18 mouse cellular contexts compared by ENCODE assay signal in the genomic region with DNA sequence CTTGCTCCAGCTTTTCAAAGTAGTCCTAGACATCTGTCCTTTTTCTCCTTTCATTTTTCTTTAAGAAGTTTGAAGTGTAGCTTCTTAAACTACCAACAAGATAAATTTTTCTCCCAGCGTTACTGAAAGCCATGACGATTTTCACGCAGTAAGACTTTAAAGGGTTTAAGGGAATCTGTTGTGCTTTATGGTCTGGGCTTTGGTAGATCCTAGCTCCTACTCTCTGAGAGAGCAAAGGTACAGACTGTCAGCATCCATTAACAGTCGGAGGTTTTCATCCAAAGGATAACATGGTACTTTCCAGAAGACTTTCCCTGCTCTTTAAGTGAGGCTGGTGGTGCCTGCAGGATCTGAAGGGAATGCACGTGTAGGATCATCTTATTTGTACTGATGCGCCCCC.
DNase-seq lines count a peak whose midpoint lies in the region; ATAC-seq and TF ChIP-seq lines count a peak whose summit lies in the region.
"Had no signal": no experiment of that assay in that cellular context is flagged by ENCODE, and none has a peak within 500 bp of the region (broad histone marks: within the 10 kb centered on the region; RNA-seq: fewer than 3 reads in every experiment).

No protein-coding gene starts in this region.

- H3K9me3 ChIP-seq in hindbrain, postnatal 0 days (ENCODE audit: low read length): no peaks in the 10 kb centered on the region
- no peaks in the 10 kb centered on the region for H3K9me3 ChIP-seq in hindbrain, embryonic 16.5 days (ENCODE audit: control insufficient read depth, low read length)
- no peaks in the 10 kb centered on the region for H3K9me3 ChIP-seq in embryonic facial prominence, embryonic 13.5 days
- H3K9me3 ChIP-seq in limb, embryonic 12.5 days: no peaks in the 10 kb centered on the region
- no peaks in the 10 kb centered on the region for H3K9me3 ChIP-seq in midbrain, embryonic 16.5 days (replicated peaks; ENCODE audit: control insufficient read depth, low read length, poor library complexity, severe bottlenecking)
- H3K9me3 ChIP-seq: heart, embryonic 12.5 days; liver, embryonic 15.5 days had no signal

- TF ChIP-seq CTCF in hindbrain, postnatal 0 days (IDR thresholded peaks at IDR 0.05; ENCODE audit: low read depth): no peak

- 56% methylated on average over 6 of the region's 6 CpGs for WGBS in hindbrain, postnatal 0 days
- WGBS in hindbrain, embryonic 16.5 days: 62% methylated on average over 6 of the region's 6 CpGs
- WGBS in embryonic facial prominence, embryonic 13.5 days: 33% methylated on average over 6 of the region's 6 CpGs
- WGBS in limb, embryonic 12.5 days: 44% methylated on average over 6 of the region's 6 CpGs
- 27% methylated on average over 6 of the region's 6 CpGs for WGBS in midbrain, embryonic 16.5 days

- peaks cover 4% of the 10 kb centered on the region; the same call in 1 of the 2 replicates for H3K4me1 ChIP-seq in hindbrain, postnatal 0 days (ENCODE audit: insufficient read depth, low read length)
- H3K4me1 ChIP-seq in hindbrain, embryonic 16.5 days (ENCODE audit: control insufficient read depth, insufficient read depth, low read depth, low read length): peaks cover 5% of the 10 kb centered on the region
- peaks cover 21% of the 10 kb centered on the region for H3K4me1 ChIP-seq in embryonic facial prominence, embryonic 13.5 days
- peaks cover 29% of the 10 kb centered on the region for H3K4me1 ChIP-seq in limb, embryonic 12.5 days (replicated peaks)
- peaks cover 8% of the 10 kb centered on the region for H3K4me1 ChIP-seq in midbrain, embryonic 16.5 days (ENCODE audit: control insufficient read depth, insufficient read depth, low read length)
- H3K4me1 ChIP-seq: liver, embryonic 15.5 days had no signal

- DNase-seq in hindbrain, postnatal 0 days (ENCODE audit: low spot score): no peak
- no peak for DNase-seq in kidney, adult 8-10 months
- DNase-seq in adrenal gland, postnatal 36 days: no peak
- DNase-seq: adrenal gland, postnatal 10 days; cerebellum, adult 18-20 months; heart, postnatal 36 days; kidney, adult 18-20 months; kidney, postnatal 14 days; thymus, adult 18-20 months had no signal

- H3K27me3 ChIP-seq in hindbrain, postnatal 0 days (ENCODE audit: insufficient read depth, low read length): no peaks in the 10 kb centered on the region
- no peaks in the 10 kb centered on the region for H3K27me3 ChIP-seq in hindbrain, embryonic 16.5 days (replicated peaks; ENCODE audit: control insufficient read depth, insufficient read depth, low read length)
- H3K27me3 ChIP-seq in embryonic facial prominence, embryonic 13.5 days: no peaks in the 10 kb centered on the region
- no peaks in the 10 kb centered on the region for H3K27me3 ChIP-seq in limb, embryonic 12.5 days
- H3K27me3 ChIP-seq in midbrain, embryonic 16.5 days (ENCODE audit: control insufficient read depth, insufficient read depth, low read depth, low read length): no peaks in the 10 kb centered on the region
- H3K27me3 ChIP-seq: heart, embryonic 12.5 days; liver, embryonic 15.5 days had no signal

- ATAC-seq in hindbrain, postnatal 0 days: no peak
- ATAC-seq in hindbrain, embryonic 16.5 days: no peak
- ATAC-seq in embryonic facial prominence, embryonic 13.5 days (ENCODE audit: insufficient number of reproducible peaks, insufficient read depth, low FRiP score, low TSS enrichment, low read depth): no peak
- ATAC-seq in limb, embryonic 12.5 days (ENCODE audit: insufficient number of reproducible peaks, insufficient read depth, low FRiP score, low TSS enrichment, low read depth): no peak
- peak; percentile 68; the same call in 1 of the 2 replicates for ATAC-seq in midbrain, embryonic 16.5 days
- ATAC-seq: forebrain, embryonic 14.5 days; lung, postnatal 0 days had no signal

- 0 out of 2 replicates have a peak overlapping the region, but pooled peaks have one; percentile 20 for H3K27ac ChIP-seq in hindbrain, postnatal 0 days
- no peak overlapping the region for H3K27ac ChIP-seq in hindbrain, embryonic 16.5 days (ENCODE audit: low read depth, low read length)
- peak overlapping the region; percentile 78 for H3K27ac ChIP-seq in embryonic facial prominence, embryonic 13.5 days
- peak overlapping the region; percentile 36 for H3K27ac ChIP-seq in limb, embryonic 12.5 days
- no peak overlapping the region for H3K27ac ChIP-seq in midbrain, embryonic 16.5 days (ENCODE audit: low read length)
- H3K27ac ChIP-seq: liver, embryonic 15.5 days had no signal

- no peaks in the 10 kb centered on the region for H3K36me3 ChIP-seq in hindbrain, postnatal 0 days (ENCODE audit: insufficient read depth, low read length)
- no peaks in the 10 kb centered on the region for H3K36me3 ChIP-seq in hindbrain, embryonic 16.5 days (ENCODE audit: control insufficient read depth, insufficient read depth, low read length)
- peaks cover 4% of the 10 kb centered on the region; the same call in 1 of the 2 replicates for H3K36me3 ChIP-seq in embryonic facial prominence, embryonic 13.5 days
- no peaks in the 10 kb centered on the region for H3K36me3 ChIP-seq in limb, embryonic 12.5 days
- no peaks in the 10 kb centered on the region for H3K36me3 ChIP-seq in midbrain, embryonic 16.5 days (ENCODE audit: control insufficient read depth, insufficient read depth, low read length)
- H3K36me3 ChIP-seq: heart, embryonic 12.5 days; liver, embryonic 15.5 days had no signal

- H3K9ac ChIP-seq in hindbrain, postnatal 0 days (replicated peaks; ENCODE audit: low read length): no peak overlapping the region
- H3K9ac ChIP-seq in hindbrain, embryonic 16.5 days (ENCODE audit: low read depth, low read length): no peak overlapping the region
- peak overlapping the region; percentile 49; the same call in 1 of the 2 replicates for H3K9ac ChIP-seq in embryonic facial prominence, embryonic 13.5 days
- no peak overlapping the region for H3K9ac ChIP-seq in limb, embryonic 12.5 days (replicated peaks)
- no peak overlapping the region for H3K9ac ChIP-seq in midbrain, embryonic 16.5 days (ENCODE audit: low read depth, low read length)
- H3K9ac ChIP-seq: heart, embryonic 12.5 days; liver, embryonic 15.5 days had no signal

- H3K4me2 ChIP-seq in hindbrain, postnatal 0 days (ENCODE audit: low read depth, low read length): 0 out of 2 replicates have a peak overlapping the region, but pooled peaks have one; percentile 10
- no peak overlapping the region for H3K4me2 ChIP-seq in hindbrain, embryonic 16.5 days (ENCODE audit: low read length)
- peak overlapping the region; percentile 48 for H3K4me2 ChIP-seq in embryonic facial prominence, embryonic 13.5 days
- H3K4me2 ChIP-seq in limb, embryonic 12.5 days: peak overlapping the region; percentile 43
- peak overlapping the region; percentile 36 for H3K4me2 ChIP-seq in midbrain, embryonic 16.5 days (ENCODE audit: low read length)
- H3K4me2 ChIP-seq: heart, embryonic 12.5 days; liver, embryonic 15.5 days had no signal

- H3K4me3 ChIP-seq in hindbrain, postnatal 0 days (ENCODE audit: low read length): no peak overlapping the region
- H3K4me3 ChIP-seq in hindbrain, embryonic 16.5 days (ENCODE audit: low read length): no peak overlapping the region
- no peak overlapping the region for H3K4me3 ChIP-seq in embryonic facial prominence, embryonic 13.5 days
- H3K4me3 ChIP-seq in limb, embryonic 12.5 days (replicated peaks): no peak overlapping the region
- H3K4me3 ChIP-seq in midbrain, embryonic 16.5 days (ENCODE audit: low read depth, low read length): no peak overlapping the region
- H3K4me3 ChIP-seq: heart, embryonic 12.5 days; liver, embryonic 15.5 days; myocyte had no signal

Comparison
In these comparisons a context has a peak if more than half of its experiments do, and no peak if none do; other contexts are left out.
1. H3K27ac ChIP-seq: peak in hindbrain, postnatal 0 days (single experiment), embryonic facial prominence, embryonic 13.5 days (single experiment) and limb, embryonic 12.5 days (single experiment); none in hindbrain, embryonic 16.5 days (single experiment) and midbrain, embryonic 16.5 days (single experiment).